Mouse (Mus musculus) c-Kit-positive CD71-positive TER-119-negative erythroid progenitor cells, embryonic 14.5 days (primary cell): ENCODE measurements around the gene Mapkapk2.
"Not testable (repeated sequence)": the region's sequence is repeated elsewhere in the genome, so short reads cannot be mapped to it uniquely, and the experiment has no call there.

Source experiments
- DNase-seq: peaks from one replicate; pipeline ENCODE4 v3.0.0-alpha.2; 2013; ENCODE audit warnings: low read depth

Mapkapk2 gene

DNA sequence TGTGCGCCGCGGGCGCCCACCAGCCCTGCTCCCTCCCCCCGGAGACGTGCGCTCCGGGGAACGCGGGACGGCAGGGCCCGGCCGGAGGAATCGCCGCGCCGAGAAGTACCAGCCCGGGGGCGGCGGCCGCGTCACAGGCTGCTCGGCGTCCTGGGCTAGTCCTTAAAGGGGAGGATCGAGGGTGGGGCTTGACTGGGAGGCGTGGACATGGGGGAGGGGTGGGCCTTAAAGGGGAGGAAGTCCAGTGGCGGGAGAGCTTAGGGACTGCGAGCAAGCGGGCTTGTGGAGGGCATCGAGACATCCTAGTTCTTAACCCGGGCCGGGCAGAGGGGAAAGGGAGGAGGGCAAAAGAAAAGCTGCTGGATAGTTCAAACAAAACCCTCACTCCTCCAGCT, at the start of gene Mapkapk2:
Gene Mapkapk2 (minus strand): TSS at position 127 of the 395 bp plus-strand sequence.
- DNase-seq, result peak; percentile 83

DNA sequence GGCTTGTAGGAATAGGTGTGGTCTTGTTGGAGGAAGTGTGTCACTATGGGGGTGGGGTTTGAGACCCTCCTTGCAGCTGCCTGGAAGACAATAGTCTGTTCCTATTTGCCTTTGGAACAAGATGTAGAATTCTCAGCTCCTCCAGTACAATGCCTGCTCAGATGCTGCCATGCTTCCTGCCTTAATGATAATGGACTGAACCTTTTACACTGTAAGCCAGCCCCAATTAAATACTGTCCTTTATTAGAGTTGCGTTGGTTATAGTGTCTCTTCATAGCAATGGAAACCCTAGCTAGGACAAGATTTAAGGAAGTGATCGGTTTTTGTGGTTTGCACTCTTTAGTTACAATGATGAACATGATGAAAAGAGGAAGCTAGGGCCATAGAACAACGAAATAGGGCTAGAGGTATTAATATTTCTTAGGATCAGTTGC, 48.6 kb upstream of the Mapkapk2 start:
- no peak for DNase-seq

DNA sequence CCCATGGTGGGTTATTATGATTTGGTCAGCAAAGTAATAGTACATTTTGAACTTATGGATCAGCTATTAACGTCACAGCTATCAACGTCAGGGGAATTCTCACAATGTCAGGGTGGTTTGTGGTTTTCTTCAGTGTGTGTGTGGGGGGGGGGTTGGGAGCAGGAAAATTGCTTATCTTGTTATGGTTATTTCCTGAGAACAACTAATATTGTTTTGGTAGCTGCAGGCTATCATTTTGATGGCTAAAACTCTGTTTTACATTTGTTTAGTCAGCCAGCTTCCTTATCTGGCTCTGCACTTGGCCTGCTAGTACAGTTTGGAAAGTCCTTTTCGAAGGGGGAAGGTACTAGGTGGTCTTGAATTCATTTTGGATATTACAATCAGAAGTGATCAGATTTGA, 47.6 kb upstream of the Mapkapk2 start:
- not testable (repeated sequence) for DNase-seq

DNA sequence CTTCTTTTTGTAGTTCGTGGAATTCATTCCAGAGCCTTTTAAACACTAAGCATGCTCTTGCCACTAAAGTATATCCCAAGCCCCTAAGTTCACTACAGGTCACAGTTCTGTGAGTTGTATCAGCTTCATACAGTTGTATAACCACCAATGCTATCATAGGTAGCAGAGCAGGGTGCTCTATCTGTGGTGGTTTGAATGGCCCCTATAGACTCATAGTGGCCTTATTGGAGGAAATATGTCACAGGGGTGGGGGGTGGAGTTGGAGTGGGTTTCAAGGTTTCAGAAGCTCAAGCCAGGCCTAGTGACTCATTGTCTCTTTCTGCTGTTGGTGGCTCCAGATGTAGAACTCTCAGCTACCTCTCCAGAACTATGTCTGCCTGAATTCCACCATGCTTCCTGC, 44.8 kb upstream of the Mapkapk2 start:
- no peak for DNase-seq

DNA sequence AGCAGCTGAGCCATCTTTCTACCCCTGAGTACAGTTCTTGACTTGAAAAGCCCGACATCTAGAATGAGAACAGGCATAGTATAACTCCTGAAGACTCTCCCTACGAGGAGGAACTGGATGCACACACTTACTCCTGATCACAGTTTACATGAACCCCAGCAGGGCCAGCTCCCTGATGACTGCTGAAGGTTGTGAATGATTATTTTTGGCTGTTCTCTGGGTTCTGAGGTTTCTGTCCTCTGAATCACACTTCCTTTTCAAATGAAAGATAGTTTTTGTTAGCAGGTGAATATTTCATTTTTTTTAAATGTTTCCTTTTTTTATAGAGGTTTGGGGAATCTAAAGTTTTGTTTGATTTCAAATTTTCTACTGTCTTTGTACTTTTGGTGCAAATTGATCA, 43.8 kb upstream of the Mapkapk2 start:
- DNase-seq, result no peak

DNA sequence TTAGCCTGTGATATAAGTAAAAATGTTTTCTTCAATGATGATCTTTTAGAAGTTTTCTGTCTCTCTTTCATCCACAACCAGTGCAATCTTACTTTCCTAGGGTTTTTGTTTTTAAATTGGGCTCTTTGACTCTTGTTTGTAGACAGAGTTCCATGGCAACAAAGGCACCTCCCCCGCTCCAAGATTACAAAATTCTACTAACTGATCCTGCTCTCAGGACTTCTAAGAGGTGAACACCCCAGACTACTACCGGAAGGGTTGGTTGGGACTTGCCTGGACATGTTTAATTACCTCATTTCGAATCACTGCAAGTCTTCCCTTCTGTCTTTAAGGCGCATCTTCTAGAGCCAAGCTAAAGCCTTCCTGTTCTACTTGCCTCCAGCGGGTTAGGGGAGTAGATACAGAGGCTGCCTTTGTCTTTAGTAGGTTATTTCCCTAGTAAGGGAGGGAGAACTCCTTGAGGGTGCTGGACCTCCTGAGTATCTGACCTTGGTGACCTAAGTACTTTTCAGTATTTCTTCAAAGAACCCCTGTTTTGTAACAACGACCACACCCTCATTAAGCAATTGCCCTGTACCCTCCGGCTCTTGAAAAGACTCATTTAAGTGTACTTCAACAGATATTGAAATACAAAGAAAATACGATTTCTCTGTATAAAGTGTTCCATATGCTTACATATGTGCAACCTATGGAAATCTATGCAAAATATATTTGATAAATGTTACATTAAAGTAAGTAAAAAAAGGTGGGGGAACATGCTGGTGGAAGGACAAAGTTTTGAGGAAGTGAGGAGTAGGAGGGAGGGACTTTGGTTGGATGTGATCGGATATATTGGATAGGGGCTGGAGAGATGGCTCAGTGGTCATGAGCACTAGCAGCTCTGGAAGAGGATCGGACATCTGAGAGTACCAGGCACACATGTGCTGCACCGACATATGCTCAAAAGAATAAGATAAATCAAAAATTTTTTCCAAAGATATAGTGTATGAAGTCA, 41.8 kb upstream of the Mapkapk2 start:
- DNase-seq, result peak; percentile 77

DNA sequence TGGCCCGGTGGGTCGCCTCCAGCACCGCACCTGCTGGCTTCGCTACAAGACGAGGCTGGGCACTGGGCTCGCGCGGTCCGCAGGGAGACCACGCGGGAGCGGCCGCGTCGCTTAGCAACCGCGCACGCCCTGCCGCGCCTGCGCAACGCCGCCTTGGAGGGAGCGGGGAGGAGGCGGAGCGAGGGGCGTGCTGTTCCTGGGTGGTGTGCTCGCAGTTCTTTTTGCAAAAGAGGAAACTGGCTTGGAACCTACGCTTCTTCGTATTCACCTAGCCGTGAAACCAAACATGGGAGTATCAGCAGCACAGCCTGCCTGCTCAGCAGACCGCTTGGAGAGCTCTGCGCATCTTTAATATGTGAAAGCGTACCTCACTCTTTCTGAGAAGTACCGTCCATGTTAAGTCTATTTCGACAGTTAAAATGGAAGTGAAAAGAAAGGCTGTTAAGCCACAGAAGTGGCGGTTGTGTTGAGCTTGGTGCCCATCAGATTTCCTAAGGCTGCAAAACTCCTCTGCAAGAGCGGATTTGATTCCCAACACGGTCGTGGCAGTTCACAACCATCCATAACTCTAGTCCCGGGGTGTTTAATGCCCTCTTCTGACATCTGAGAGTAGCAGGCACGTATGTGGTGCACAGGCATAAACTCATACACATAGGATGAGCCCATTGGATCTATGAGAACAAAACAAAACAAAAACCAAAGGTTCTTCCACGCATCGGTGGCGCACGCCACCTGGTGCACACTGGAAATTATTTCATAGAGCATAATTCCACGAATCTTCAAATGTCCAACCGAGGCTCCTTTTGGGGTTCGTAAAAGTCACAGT, 40.8 kb upstream of the Mapkapk2 start, which contains the start of gene Dyrk3:
Gene Dyrk3 (minus strand): TSS at position 150 of the 826 bp plus-strand sequence.
- peak; percentile 89 for DNase-seq

DNA sequence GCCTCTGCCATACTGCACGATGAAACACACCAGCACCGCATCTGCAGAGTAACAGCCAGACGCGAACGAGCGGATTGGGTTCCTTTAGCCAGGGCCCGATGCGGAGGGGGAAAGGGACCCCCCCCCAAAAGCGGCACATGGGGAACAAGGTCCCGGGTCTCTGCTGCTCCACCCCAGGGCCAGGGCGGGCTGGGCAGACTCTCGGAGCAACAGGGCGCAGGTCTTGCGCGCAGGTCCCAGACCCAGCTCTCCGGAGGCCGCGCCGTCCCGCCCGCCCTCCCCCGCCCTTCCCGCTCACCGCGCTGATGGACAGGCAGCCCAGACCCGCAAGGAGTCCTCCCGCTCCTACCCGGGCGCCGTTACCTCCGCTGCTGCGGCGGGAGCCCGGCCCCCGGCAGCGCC, 40.1 kb upstream of the Mapkapk2 start:
- no peak for DNase-seq

DNA sequence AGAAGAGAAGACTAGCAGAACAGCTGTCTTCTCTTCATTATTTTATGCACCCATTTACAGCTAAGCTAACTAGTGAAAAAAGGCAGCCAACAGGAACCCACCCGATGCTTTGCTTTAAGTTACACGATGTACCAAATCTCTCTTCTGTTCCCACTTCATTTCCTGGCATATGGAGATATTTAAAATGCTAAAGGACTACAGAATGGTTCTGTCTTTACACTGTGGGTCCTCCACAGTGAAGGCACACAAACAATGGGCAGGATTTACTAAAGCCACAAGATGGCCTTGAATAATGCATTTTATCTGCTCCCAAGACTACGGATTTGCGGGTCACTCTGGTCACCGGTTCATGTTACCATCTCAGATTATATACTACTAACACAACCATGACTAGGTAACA, 39.5 kb upstream of the Mapkapk2 start:
- DNase-seq, result no peak

DNA sequence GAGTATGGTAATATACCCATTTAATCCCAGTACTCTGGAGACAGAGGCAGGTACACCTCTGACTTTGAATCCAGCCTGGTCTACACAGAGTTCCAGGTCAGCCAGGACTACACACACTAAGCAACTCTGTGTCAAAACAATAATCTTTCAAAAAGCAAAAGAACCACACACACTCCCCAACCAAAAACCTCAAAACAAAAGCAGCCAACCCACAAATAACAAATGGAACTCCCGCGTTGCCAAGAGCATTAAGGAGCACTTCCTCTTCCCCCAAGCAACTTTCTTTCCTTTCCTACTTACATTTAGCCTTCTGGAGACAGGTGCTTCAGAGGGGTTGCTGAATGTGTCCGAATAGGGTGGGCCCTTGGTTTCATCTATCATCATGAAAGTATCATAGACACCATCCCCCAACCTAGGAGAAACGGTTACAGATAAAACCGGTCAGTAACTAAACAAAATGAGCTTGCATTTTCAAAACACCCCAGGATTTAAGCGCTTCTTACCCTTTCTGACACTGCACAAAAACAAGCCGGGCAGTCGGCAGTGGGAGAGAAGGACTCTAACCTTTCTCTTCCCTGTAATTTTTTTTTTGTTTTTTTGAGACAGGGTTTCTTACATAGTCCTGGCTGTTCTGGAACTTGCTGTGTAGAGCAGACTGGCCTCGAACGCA, 38.5 kb upstream of the Mapkapk2 start:
- DNase-seq, result peak; percentile 34

DNA sequence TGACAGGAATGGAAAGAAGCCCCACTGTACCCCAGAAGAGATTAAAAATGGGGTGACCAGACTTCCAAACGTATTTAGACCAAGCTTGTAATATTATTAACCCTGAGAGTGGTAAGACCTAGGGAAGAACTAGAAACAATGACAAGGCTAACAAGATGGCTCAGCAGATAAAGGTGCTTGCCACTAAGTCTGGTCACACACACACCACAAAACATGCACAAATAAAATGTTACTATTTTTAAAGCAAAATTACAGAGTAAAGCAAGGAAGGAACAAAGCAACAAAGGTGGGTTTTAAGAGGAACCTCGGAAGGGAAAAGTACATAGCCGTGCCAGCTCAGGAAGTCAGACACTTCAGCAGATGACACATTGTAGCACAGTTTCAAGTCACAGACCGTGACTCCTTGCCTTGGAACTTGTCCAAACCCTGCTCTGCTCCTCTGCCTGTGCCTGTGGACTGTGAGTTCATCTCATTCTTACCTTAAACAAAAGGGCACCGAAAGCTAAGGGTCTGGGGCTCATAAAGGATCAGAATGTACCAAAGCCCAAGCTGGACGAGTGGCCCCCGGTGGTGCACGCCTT, 37.4 kb upstream of the Mapkapk2 start:
- DNase-seq, result peak; percentile 41

DNA sequence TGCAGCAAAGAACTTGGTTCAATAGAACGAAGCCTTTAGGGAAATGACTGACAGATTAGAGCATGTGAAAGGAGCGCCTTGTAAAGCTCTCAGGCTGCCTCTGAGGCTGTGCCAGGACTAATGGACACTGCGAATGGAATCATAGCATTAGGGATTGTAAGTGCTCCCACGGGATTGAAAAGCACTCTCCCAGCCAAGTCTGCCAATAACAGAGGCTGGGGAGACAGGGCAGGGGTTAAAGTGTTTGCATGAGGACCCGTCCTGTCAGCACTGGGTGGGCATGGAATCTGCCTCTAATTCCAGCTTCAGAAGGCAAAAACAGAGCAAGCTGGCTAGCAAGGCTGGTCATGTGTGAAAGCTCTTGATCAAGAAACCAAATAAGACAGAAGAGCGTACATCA, 36.6 kb upstream of the Mapkapk2 start:
- no peak for DNase-seq

DNA sequence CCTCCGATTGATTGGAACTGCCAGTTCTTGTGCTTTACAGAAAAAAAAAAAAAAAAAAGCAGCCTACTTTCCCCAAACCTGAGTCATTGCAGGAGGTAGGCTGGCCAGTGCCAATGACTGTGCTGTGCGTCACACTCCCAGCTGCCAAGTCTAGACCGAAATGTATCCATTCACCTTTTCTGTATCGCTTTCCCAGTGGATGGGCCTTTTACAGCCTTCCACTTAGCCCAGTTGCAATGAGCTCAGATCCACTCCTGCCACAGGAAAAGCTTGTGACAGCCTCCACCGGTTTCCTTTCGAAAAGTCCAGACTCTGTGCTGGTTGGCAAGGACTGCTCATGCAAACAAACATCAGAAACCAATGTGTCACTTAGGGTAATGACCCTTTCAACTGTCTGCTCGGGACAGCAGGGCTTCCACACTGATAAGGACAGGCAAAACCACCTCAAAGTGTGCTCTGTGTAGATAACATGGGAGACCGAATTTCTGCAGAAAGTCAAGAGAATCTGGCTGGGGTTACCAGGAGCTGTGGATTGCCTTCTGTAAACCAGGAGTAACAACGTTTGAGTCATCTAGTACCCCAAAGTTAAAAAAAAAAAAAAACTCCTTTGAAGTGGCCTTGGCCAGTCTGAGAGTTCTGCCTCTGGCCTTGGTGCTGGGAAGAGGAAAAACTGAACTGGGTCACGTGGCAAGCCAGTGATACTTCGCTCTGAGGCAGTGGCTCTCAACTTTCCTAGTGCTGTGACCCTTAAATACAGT, 28.5 kb upstream of the Mapkapk2 start:
- peak; percentile 89 for DNase-seq

DNA sequence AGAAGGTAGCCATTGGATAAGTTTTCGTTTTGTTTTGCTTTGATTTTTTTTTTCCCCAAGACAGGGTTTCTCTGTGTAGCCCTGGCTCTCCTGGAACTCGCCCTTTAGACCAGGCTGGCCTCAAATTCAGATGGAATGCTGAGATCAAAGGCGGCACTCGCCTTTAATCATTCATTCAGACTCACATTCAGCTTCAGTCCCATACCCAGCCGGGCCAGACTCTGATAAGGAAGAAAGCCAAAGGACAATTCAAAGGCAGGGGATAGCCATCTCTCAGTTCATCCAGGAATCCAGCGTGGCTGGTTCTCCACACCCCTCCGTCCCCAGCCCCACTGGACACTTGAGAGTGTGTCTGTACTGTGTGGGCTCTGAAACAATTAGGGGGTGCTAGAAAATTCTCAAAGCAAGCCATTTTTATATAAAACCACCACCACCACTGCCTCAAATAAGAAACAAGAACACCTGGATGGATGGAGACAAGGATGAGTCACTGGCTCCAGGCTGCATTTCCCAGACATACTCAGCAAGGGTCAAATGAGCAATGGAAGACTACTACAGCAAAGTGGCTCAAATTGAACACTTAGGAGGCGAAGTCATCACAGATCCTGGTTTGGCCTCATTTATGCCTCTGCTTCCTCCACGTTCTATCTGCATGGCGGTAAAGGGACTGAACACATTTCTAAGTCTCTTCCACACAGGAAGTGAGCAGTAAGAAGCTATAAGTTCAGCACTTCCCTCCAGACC, 26.1 kb upstream of the Mapkapk2 start:
- DNase-seq, result no peak

DNA sequence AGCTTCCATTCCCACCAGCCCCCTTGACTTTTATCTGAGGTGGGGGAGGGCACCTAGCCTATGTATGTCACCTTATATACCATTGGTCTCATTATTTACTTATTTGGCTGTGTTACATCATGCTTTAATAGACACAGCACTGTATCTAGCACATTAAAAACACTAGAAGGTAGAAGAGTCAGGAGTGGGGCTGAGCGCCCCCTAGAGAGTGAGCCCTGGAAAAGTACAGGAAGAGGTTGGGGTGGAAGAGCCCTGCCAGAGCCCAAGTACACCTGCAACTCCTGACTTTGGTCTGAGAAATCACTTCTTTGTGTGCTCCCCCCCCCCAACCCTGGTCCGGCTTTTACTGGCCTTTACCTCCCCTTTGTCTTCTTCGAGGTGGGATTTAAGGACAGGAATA, 24.4 kb upstream of the Mapkapk2 start:
- DNase-seq, result no peak

DNA sequence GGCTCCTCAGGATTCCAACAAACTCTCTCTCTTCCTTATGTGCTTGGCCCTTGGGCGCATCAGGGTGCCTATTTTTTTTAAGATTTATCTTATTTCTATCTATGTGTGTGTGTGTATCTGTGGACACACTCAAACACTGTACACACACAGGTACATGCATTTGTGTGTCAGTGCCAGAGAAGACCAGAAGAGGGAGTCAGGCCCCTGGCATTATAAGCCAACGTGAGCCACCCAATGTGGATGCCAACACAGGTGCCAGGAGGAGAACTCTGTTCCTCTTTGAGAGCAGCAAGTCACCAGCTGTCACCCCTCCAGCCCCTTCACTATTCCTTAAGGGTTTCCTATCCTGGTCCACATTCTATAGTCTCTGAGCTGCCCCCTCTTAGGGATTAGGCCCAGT, 21.4 kb upstream of the Mapkapk2 start:
- peak; percentile 48 for DNase-seq

DNA sequence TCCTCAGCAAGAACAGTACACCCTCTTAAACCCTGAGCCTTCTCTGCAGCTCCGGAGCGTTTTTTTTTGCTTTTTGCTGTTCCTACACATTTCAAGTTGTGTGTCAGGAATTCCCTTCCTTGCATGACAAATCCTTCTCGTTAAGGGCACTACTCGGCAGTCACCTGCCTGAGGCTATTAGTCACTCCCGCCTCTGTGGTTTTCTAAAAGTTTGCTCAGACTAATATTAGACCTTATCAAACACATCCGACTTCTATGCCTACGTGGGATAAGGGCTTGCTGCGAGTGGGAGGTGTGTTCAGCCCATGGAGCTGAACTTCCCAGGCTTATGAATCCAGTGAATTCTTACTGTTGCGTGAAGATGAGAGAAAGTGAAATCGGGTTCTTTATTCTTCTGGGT, 20.9 kb upstream of the Mapkapk2 start:
- no peak for DNase-seq

DNA sequence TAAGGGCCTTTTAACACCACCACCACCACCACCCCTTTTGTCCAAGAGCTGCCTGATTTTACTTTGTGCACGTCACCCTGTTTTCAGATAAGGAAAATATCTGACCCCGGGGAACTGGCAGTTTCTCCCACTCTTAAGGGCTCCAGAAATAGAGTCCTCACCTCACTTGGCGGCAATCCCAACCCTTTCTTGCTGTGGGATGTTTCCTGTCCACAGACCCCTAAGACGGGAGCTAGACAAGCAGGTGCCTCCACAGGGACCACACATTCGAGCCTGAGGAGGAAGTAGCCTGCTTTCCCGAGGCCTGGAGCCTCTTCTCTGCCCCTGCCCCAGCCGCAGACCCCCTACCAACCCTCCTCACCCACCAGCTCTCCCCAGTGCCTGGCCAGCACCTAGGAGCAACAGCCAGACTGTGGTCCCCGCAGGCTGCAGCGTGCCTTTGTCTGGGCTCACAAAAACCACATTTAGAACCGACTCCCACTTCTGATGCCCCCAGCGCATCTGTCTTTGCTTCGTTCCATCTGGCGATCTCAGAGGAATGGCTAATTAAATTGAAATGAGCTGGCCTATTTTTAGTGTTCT, 18.9 kb upstream of the Mapkapk2 start:
- no peak for DNase-seq

DNA sequence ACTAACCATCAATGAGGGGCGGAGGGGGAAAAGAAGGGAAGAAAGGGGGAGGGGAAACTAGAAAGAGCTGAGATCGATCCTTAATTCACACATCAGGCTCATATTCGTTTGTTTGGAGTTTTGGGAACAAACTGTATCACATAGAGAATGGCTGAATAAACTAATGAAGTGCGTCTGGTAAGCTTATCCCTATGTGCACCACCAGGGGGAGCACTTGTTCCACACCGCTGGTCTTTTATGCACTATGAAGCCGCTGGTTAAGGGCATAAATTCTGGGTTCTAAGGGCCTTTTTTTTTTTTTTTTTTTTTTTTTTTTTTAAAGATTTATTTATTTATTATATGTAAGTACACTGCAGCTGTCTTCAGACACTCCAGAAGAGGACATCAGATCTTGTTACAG, 18.3 kb upstream of the Mapkapk2 start:
- DNase-seq, result peak; percentile 67

DNA sequence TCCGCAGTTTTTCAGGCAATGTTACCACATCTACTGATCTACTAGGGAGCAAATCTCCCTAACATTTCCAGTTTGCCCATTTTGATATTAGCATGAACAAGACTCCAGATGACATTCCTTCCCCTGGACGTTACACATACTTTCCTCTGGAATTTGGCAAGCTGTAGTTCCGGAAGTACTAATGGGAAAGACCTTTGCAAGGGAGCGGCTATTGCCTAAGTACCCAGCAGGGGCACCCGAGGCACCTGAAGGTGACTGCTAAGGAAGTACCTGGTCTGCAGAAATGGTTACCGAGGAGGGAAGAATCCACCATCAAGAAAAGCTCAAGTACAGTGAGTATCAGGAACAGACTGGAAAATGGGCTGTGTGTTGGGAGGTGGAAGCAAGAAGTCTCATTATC, 14.9 kb upstream of the Mapkapk2 start:
- no peak for DNase-seq
